Mouse (Mus musculus): Measurements from ENCODE around the gene Irf3.

DNA sequence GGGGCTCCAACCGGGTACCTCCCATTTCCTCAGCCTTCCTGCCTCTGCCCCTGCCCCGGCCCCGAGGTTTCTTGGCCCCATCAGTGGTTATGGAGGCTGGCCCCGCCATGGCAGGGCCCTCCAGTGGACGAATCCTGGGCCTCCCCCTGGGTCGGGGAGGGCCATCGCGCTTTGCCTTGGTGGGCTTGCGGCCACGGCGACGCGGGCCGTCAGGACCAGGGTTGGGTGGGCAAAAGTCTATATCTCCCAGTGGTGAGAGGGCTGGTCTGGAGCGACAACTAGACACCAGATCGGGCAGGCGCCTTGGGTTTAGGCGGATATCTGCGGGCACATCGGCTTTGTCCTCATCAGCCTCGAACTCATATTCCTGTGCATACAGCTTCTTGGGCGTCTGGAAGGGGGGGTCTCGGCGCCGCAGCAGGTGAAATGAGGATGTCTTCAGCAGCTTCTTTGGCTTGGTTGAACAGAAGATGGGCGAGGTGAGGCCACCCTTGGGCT is 49.5 kb downstream of the Irf3 start:
- TF ChIP-seq CTCF (IDR thresholded peaks at IDR 0.05; ENCODE audit: low read depth), result no peak
- TF ChIP-seq EP300 (optimal IDR thresholded peaks at IDR 0.05), result no peak

Data from stomach, postnatal 0 days (tissue).